Mouse (Mus musculus) right cerebral cortex, postnatal 10 days (tissue): ENCODE data around the gene Tmem123.

ENCODE experiments used
- DNase-seq, 2 experiments: peaks; one replicate each; pipeline ENCODE4 v3.0.0; 2021; ENCODE audit warnings: low spot score in 2 of 2

The Tmem123 gene

DNA sequence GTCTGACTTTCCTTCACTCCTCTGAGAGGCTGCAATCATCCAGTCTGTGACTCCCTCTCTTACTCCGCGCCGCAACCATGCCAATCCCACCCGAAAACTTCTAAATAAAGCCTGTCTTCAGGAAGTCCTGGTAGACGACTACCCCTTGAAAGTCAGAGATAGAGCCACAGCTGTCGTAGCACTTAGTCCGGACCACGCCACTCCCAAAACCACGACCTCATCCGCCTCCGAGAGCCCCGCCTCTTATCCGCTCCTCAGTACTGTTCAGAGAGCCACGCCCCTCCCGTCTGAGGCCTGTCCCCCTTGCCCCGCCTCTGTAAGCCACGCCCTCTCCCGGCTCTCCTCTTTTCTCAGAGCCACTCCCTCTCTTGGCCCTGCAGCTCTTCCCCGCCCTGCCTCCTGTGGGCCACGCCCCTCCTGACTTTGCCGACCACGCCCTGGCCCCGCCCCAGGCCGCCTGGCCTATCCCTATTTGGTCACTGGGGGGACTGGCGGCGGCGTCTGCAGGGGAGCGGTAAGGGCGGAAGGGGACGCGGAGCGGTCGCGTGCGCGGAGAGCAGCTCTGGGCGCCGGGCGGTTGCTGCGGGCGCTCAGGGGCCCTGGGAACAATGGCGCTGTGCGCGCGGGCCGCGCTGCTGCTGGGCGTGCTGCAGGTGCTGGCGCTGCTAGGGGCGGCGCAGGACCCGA lies at the start of gene Tmem123:
Gene Tmem123, plus strand, starts transcription at position 428 of the 687 bp plus-strand sequence.
- DNase-seq = peak; percentile 95

DNA sequence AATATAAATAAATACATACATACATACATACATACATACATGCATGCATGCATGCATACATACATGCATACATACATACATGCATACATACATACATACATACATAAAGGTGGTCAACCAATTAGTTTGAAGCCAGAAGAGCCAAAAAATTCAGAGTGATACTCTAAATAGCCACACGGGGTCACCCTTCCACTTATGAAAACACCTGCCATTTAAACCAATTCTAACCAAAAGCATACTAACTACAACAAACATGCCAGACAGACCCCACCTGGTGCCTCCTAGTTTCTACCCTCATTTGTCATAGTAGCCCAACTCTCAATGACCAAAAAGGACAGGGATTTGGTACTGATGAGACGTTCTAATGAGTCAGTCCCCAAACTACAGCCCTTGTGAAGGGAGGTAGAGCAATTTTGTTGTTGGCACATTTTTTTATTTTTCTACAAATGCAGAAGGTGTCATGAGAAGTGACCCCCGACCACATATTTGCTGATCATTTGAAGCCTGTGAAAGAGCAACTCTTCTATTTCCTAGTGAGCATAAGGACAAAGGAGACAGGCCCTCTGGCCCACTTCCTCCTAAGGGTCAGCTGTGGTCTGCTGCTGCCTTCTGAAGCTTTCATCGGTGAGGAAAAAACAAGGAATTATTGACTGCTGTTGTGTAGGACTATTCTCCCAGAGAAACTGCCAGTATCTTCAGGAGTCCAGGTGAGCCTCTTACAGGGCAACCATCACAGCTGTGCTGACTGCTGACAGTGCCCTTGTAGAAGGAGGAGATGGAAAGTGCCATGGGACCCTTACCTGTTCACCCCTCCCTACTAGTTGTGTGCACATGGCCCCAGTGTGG lies 49.6 kb upstream of the Tmem123 start:
- DNase-seq = peak; percentile 39 to 43

DNA sequence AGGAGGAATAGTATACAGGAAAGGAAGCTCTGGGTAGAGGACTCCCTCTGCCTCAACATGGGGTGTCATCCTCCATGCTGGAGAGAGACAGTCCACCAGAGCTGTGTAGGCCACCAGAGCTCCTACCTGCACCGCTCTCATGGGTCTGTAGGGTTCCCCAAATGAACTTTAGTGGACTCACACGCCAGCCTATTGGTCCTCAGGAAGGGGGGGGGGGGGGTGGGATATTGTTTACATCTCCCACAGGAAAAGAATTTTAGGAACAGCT lies 49.0 kb upstream of the Tmem123 start:
- no peak for DNase-seq

DNA sequence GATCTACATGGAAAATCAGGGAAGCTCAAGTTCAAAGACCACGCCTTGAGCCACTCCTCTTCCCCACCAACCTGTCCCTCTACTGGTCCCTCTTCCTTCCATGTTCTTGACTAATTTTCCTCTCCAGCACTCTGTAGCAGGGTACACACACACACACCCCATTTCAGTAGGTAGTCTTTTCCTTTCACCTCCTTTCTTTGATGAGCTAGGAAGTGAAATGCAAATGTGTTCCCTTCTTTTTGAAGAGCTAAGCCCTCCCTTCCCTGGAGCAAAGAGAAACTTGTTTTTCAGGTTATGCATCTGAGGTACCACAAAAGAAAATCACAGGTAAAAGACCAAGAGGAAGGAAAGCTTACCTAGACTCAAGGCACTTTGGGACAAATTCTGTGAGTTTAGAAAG lies 42.3 kb upstream of the Tmem123 start:
- DNase-seq = no peak

DNA sequence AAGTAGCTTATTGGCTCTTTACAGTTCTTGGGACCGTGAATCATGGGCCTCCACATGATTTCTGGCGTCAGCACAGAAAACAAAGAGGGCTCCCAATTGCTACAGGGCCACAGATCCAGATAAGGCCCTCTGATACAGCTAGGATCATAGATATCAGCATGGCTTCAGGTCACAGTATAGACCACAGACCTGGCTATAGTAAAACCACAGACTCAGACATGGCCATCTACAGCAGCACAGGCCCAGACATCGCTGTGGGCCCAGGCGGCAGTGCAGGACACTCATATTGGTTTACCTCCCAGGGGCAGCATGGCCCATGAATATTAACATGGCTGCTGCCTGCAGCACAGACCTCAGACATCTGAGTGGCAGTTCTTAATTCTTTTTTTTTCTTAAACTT lies 34.8 kb upstream of the Tmem123 start:
- no peak for DNase-seq

DNA sequence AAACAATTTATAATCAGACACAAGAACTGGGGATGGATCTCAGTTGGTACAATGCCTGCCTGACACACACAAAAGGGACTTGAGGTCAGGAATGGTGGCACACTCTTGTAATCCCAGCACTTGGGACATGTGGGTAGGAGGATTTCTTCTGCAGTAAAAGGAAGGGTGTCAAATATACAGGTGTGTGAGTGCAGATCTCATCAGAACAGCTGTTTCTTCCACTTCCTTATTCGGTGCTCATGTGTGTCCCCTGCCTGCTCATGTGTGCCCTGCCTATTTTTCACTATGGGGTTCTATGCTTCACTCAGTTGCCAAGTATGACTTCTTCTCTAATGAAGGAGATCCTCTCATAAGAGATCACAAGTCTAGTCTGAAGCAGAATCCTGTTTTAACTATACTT lies 21.1 kb upstream of the Tmem123 start:
- DNase-seq = no peak

DNA sequence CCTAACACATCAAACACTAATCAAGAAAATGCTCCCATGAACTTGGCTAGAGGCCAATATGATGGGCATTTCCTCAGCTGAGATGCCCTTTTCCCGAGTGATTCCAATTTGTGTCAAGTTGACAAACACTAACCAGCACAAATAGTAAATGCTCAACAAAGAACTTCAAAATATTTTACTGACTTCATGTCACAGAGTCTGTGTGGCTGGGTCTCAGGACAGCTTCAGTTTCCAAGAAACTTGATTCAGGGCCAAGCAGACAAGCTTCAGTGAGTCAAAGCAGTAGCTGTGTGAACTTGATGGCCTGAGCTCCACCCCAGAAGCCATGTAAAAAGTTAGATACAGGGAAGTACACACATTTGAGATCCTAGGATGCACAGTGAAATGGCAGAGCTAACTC lies 19.7 kb upstream of the Tmem123 start:
- DNase-seq = no peak

DNA sequence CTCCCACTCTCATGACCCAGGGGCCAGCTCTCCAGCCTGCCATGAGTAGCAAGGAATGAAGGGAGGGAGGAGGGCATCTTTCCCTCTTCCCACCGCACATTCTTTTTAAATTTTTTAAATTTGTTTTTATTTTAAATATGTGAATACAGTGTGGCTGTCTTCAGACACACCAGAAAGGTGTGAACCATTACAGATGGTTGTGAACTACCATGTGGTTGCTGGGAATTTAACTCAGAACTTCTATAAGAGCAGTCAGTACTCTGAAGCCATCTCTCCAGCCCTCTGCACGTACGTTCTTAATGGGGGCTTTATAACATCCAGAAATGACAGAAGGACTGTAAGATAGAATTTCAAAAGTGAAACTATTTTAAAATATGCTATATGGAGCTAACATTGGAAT lies 15.0 kb upstream of the Tmem123 start:
- no peak for DNase-seq

DNA sequence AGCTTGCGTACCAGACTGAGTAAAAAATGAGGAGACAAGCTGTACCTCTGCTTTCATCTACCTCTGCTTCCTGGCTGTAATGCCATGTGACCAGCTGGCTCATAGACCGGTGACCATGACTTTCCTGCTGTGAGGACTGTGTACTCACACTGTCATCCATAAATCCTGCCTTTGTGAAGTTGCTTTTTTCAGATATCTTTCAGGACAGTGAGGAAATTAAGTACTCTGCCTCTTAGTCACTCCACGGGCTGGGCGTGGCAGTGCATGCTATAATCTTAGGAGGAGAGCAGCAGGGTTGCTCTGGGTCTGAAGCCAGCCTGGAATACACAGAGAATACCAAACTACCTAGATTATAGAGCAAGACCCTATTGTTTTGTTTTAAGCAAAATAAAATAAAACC lies 14.3 kb upstream of the Tmem123 start:
- DNase-seq = no peak

DNA sequence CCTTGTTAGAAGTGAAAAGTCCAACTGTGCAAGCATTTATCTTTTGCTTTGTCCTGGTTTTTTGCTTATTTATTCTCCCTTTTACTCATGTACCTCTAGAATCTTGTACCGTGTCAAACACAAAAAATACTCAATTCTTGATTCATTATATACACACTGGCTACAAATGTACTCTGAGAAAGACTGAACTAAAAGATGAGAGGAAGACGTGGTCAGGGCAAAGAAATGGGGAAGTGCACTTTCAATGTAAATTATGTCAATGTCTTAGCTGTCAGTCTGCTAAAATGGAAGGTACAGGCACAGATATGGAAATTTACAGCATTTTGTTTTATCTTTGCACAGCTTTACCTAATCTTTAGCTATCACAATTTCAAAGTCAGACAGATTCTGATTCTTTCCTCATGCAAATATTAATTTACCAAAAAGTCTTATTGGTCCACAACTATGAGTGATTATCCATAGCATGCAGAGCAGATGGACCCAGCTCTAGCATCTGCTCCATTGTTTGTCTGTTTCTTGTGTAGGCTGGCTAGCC lies 7.9 kb upstream of the Tmem123 start:
- no peak for DNase-seq

DNA sequence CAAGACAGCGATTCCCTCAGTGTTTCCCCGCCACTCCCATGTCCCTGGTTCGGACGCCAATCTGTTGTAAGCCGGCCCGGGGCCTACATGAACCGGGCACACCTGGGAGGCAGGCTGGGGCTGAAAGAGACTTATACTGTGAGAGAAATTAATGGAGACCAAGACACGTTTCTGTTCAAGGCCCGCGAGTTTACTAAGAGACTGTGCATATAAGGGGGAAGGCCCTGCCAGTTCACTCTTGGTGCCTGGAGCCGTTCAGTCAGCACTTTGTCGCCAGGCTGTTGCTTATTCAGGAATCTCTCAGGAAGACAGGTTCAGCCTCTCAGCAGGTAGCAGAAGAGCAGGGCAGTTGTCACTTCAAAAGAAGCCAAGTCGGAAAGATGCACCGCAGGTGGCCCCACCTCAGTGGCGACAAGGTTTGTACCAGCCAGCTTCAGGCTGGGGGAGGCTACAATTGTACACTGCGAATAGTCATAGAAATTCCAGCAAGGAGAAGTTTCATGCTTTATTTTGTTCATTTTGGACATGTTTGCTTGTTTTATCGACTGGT lies 1.9 kb upstream of the Tmem123 start:
- DNase-seq = no peak

DNA sequence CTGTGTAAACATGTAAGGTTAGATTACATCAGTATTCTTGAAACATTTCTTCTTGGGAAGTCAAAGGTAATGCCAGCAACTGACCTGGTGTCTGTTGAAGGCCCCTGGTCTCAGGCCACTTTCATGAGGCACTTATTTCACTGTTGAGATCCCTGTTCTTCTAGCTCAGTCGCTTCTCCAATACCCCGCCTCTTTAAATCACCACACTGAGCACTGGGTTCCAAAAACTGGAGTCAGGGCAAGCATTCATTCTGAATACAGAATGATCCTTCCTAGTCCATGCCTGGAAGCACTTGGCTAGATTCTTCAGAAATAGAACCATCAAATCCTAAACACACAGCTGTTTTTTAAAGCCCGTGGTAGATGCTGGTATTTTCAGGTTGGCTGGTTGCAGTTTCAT lies 1.1 kb upstream of the Tmem123 start:
- no peak for DNase-seq

DNA sequence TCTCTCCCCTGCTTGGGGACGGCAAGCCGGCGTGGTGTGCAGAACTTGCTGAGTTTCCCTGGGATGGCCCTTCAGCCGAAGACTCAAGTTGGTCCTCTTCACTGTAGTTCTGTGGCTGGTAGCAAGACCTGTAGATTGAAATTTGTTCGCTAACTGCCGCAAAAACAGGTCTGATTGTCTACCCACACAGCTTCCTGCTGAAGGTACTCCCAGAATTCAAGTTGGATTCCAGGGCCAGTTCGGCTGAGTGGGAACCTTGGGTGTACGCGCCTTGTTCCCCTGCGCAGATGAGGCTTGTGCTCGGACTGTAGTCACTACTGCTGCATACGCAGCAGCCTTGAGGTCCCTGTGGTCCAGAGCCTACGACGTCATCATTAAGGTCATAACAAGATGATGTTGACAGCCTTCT lies 626 bp downstream of the Tmem123 start:
- peak in 1 of 2 experiments; percentile 28 for DNase-seq

DNA sequence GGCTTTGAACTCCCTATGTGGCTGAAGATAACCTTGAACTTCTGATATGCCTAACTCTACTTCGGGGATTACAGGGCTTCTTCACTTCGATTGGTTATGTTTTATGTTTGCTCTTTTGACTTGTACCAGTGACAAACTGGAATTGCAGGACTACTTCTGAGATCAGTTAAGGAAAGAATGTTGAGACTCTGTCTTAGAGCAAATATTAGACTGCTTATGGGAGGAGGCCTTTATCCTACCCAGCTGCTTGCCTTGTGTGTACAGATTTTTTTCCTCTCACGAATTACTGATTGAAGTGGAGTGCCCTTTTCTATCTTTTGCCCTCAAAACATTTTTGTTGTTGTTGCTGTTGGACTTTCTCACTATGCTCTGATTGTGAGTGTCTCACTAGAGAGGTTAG lies 1.4 kb downstream of the Tmem123 start:
- no peak for DNase-seq

DNA sequence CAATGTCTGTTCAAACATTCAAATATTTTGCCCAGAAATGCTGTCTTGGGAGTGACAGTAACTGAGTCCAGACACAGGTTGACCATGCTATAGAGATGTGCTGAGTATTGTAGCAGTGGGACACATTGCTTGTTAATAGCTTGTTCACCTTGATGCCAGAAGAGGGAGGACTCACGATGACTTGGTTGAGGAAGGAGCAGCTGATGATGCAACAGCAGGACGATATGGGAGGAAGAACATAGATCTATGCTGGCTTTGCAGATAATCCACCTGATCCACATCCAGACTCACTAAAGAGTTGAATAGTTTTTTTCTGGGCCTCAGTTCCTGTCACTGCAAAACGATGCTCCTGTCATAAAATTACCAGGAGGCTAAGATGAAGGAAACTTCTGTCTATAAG lies 2.7 kb downstream of the Tmem123 start:
- no peak for DNase-seq

DNA sequence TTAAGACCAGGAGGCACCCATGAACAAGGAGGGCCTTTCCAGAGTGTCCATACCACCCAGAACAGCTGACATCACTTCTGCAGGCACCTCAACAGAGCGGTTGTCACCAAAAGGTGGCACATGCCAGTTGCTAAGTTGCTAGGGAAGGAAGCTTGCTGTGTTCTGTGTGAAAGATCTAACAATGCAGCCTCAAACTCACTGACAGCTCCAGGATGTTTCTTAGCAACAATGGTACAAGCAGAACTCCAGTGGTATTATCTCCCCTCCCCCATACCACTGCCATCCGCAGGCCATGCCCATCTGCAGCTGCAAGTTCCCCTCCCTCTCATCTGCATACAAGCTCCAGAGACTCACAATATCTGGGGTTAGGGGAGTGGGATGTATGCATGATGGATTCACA lies 3.7 kb downstream of the Tmem123 start:
- no peak for DNase-seq

DNA sequence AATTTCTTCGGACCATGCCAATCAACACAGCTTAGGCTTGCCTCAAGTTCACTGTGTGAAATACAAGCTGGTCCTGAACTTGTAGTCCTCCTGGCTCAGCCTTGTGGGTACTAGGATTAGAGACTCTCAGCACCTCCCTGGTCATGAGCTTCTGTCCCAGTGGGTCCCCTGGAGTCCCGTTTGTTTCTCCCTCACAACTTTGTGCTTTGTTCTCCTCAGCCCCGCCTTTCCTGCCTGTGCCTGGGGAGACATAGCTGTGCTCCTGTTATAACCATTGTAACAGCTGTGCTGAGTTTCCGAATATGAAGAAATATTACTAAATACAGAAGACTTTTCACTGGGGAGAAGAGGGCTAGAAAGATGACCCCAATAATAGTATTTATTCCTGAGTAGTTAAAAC lies 5.2 kb downstream of the Tmem123 start:
- DNase-seq = no peak

DNA sequence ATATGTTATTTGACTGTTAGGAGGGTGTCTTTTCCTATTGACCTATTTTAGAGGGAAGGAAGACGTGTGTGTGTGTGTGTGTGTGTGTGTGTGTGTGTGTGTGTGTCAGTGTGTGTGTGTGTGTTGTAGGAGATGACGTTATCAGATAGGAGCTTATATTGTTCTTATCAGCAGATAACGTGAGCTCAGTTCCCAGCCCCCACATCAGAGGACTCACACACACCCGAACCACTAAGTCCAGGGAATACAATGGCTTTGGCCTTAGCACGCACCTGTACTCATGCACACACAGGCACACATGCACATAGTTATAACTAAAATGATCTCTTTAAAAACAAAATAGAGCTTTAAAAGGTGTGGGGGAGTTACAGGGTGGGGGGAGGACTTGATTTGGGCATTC lies 5.7 kb downstream of the Tmem123 start:
- no peak for DNase-seq

DNA sequence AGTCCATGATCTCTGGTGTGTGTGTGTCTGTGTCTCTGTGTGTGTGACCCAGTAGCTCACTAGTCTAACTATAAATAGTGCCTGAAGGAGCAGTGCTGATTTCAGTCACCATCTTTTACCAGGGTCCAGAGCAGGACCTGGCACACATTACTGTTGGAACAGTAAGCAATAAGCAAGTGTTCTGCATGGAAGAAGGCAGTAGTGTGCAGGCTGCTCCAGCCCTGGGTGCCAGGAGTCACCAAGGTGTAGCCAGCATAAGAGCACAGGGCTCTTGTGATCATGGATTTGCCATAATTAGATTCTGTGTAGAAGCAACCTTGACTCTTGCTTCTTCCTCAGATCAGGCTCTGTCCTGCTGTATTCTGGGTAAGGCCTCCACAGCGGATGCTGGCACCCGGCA lies 8.5 kb downstream of the Tmem123 start:
- no peak for DNase-seq

DNA sequence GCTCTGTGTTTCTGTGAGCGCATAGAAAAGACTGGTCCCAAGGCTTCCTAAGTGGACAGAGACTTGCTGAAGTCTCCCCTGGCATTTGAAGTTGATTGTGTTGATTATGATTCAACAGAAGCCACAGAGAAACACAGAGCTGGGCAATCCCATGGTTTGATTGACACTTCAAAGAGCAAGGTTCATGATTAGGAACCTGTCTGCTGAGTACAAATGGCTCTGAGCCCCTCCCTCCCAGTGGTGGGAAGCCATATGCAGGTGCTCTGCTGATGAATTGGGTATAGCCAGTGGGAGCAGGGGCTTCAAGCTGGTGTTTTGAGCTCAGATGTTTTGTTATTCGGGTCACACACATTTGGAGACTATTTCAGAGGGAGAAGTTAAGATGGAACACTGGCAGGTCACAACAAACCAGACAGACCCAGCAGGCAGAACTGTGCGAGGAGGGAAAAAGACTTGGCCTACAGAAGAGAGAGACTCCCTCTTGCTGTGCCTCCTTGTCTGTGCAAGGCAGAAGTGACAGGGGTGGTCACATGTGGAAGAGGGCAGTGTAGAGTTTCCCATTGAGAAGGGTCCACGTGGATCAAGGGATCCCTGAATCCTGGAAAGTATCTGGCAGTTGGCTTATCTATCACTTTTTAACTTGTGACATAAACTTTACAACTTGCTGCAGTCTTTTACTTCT lies 9.1 kb downstream of the Tmem123 start:
- no peak for DNase-seq

DNA sequence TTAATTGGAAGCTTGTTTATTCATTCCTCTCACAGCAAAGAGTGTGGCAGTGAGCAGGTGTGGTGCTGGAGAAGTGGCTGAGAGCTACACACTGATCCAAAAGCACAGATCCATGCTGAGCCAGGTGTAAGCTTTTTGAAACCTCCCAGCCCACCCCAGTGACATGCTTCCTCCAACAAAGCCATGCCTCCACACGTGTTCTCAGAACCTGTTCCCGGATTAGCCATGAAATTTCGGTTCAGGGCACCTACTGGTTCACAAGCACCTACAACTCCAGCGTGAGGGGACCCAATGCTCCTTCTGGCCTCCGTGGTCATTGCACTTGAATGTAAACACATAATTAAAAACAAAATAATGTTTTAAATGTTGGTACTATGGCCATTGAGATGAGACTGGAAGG lies 9.8 kb downstream of the Tmem123 start:
- no peak for DNase-seq

DNA sequence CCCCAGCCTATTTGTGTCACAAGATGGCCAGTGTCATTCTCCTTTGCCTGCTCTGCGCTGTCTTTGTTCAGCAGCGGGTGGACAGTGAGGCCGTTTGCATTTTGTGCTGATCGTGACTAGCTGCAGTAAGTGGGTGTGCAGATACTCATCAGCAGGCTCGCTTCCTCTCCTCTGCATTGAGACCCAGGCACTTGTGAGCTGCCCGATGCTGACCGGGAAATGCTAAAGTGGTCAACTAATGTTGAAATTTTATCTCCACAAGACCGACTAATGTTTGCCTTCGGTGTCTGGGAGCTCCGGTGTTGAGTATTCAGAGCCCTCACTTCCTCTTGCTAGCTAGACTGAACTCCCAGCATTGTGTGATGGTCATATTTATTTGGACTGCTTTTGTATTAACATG lies 10.7 kb downstream of the Tmem123 start:
- no peak for DNase-seq

DNA sequence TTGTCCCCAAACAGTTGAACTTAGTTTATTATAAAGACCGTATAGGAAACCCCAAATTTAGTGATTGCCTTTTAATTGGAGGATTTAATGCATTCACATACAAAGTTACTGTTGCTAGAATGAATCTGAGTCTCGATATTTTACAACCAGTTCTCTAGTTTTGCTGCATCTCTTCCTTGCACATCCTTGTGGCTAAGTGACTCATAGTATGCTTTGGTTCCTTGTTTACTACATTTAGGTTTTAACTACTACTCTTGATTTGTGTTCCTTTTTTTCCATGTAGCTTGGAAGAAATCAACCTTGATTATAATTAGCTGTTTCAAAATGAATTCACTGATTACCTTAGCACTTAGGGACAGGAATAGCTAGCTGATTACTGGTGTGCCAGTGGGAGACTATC lies 11.2 kb downstream of the Tmem123 start:
- DNase-seq = no peak
